Mouse (Mus musculus) brain, embryonic 14.5 days (tissue): Measurements from ENCODE around the gene Olfr914.

Experiments
- CTCF ChIP-seq: fragments of 200-500 bp; IDR thresholded peaks from 2 replicates; pipeline ENCODE4 v1.5.1; 2012; ENCODE audit warnings: inconsistent platforms, mild to moderate bottlenecking, moderate library complexity, borderline replicate concordance; ENCODE audit not compliant: insufficient read depth, insufficient read length; ENCODE audit errors: extremely low read depth
- POLR2A ChIP-seq: fragments of 200-500 bp; IDR thresholded peaks from 2 replicates; pipeline ENCODE4 v1.6.1; 2012; ENCODE audit warnings: mild to moderate bottlenecking, inconsistent platforms, borderline replicate concordance; ENCODE audit not compliant: poor library complexity, insufficient read depth, insufficient read length, severe bottlenecking; ENCODE audit errors: extremely low read depth

GRCm38 (mm10) chr9:38604802-38605201 is at the start of gene Olfr914:
- TF ChIP-seq CTCF (no peak), POLR2A (no peak)
